8 mouse cellular contexts compared by ENCODE assay signal in genomic region chr1:177442821-177443723, GRCm38 (mm10). TPM values are rescaled to one million over a fixed set of nuclear protein-coding genes. Genes with fewer than 3 reads are reported as not detected.
DNase-seq lines count a peak whose midpoint lies in the region; ATAC-seq and TF ChIP-seq lines count a peak whose summit lies in the region.

No protein-coding gene starts in this region.

- TF ChIP-seq EP300 in liver, embryonic 14.5 days (IDR thresholded peaks at IDR 0.05; ENCODE audit: low read depth), result no peak

- WGBS in bone marrow, adult 2 months, result 5% methylated on average over 61 of the region's 62 CpGs
- WGBS in forebrain, embryonic 12.5 days, result under 1% methylated on average over 36 of the region's 62 CpGs
- WGBS in hindbrain, postnatal 0 days, result under 1% methylated on average over 45 of the region's 62 CpGs
- WGBS in liver, embryonic 14.5 days (ENCODE audit: insufficient replicate concordance), result under 1% methylated on average over 42 of the region's 62 CpGs

- H3K4me3 ChIP-seq in bone marrow, adult 2 months (replicated peaks; ENCODE audit: control insufficient read depth, low read depth, low read length), result peak overlapping the region; percentile 80
- H3K4me3 ChIP-seq in forebrain, embryonic 12.5 days (replicated peaks), result peak overlapping the region; percentile 87
- H3K4me3 ChIP-seq in hindbrain, postnatal 0 days (ENCODE audit: low read length), result peak overlapping the region; percentile 85
- peak overlapping the region; percentile 76 to 81 for H3K4me3 ChIP-seq in liver, embryonic 14.5 days (ENCODE audit: insufficient read depth in 1 of 2, low read depth in 2 of 2, low read length in 2 of 2)

- no peak for ATAC-seq in forebrain, embryonic 12.5 days (ENCODE audit: low FRiP score)
- ATAC-seq in hindbrain, postnatal 0 days, result no peak
- ATAC-seq in liver, embryonic 14.5 days (ENCODE audit: insufficient read depth), result no peak

- TF ChIP-seq CTCF in bone marrow, adult 2 months (IDR thresholded peaks at IDR 0.05; ENCODE audit: control insufficient read depth, insufficient read depth, low read length), result no peak
- TF ChIP-seq CTCF in hindbrain, postnatal 0 days (IDR thresholded peaks at IDR 0.05; ENCODE audit: low read depth), result no peak
- TF ChIP-seq CTCF in liver, embryonic 14.5 days (IDR thresholded peaks at IDR 0.05; ENCODE audit: low read depth), result no peak

- no peaks in the 10 kb centered on the region for H3K9me3 ChIP-seq in forebrain, embryonic 12.5 days
- no peaks in the 10 kb centered on the region for H3K9me3 ChIP-seq in hindbrain, postnatal 0 days (ENCODE audit: low read length)
- H3K9me3 ChIP-seq in liver, embryonic 14.5 days (ENCODE audit: control insufficient read depth, low read length), result no peaks in the 10 kb centered on the region

- peak overlapping the region; percentile 75 for H3K4me2 ChIP-seq in forebrain, embryonic 12.5 days
- peak overlapping the region; percentile 76 for H3K4me2 ChIP-seq in hindbrain, postnatal 0 days (ENCODE audit: low read depth, low read length)
- peak overlapping the region; percentile 64 for H3K4me2 ChIP-seq in liver, embryonic 14.5 days (ENCODE audit: low read depth)

- peak overlapping the region; percentile 85 for H3K27ac ChIP-seq in bone marrow, adult 2 months (ENCODE audit: control insufficient read depth, insufficient read depth, low read depth, low read length, poor library complexity)
- peak overlapping the region; percentile 100 for H3K27ac ChIP-seq in forebrain, embryonic 12.5 days
- peak overlapping the region; percentile 95 for H3K27ac ChIP-seq in hindbrain, postnatal 0 days
- H3K27ac ChIP-seq in liver, embryonic 14.5 days, result no peak overlapping the region

- peak; percentile 48 to 60 for DNase-seq in cerebellum, adult 18-20 months
- DNase-seq in cerebellum, adult 11 months, result no peak
- peak; percentile 34 for DNase-seq in hindbrain, postnatal 0 days (ENCODE audit: low spot score)
- no peak for DNase-seq in liver, embryonic 14.5 days (ENCODE audit: low read depth in 3 of 3, low spot score in 3 of 3)
- DNase-seq in neural tube, embryonic 10.5 days (ENCODE audit: extremely low spot score, low spot score), result peak; percentile 66
- DNase-seq in thymus, postnatal 25 days, result peak; percentile 67

- peak overlapping the region; percentile 98 for H3K9ac ChIP-seq in forebrain, embryonic 12.5 days
- H3K9ac ChIP-seq in hindbrain, postnatal 0 days (replicated peaks; ENCODE audit: low read length), result peak overlapping the region; percentile 81
- H3K9ac ChIP-seq in liver, embryonic 14.5 days (replicated peaks), result peak overlapping the region; percentile 82

- peaks cover 8% of the 10 kb centered on the region for H3K36me3 ChIP-seq in forebrain, embryonic 12.5 days (replicated peaks)
- peaks cover 6% of the 10 kb centered on the region for H3K36me3 ChIP-seq in hindbrain, postnatal 0 days (ENCODE audit: insufficient read depth, low read length)
- peaks cover 6% of the 10 kb centered on the region for H3K36me3 ChIP-seq in liver, embryonic 14.5 days (replicated peaks; ENCODE audit: control insufficient read depth, insufficient read depth, low read depth)

- peaks cover 3% of the 10 kb centered on the region; the same call in 1 of the 2 replicates for H3K4me1 ChIP-seq in bone marrow, adult 2 months (ENCODE audit: control insufficient read depth, insufficient read depth, low read length)
- peaks cover 48% of the 10 kb centered on the region for H3K4me1 ChIP-seq in forebrain, embryonic 12.5 days
- H3K4me1 ChIP-seq in hindbrain, postnatal 0 days (ENCODE audit: insufficient read depth, low read length), result 0 out of 2 replicates have a peak, but pooled peaks cover 4% of the 10 kb centered on the region
- peaks cover 3 to 12% of the 10 kb centered on the region in 2 experiments for H3K4me1 ChIP-seq in liver, embryonic 14.5 days (replicated peaks; ENCODE audit: control insufficient read depth in 2 of 2, insufficient read depth in 2 of 2, low read length in 1 of 2)

- TF ChIP-seq POLR2A in bone marrow, adult 2 months (IDR thresholded peaks at IDR 0.05; ENCODE audit: borderline replicate concordance, control insufficient read depth, low read depth, low read length), result peak; percentile 58

- no peaks in the 10 kb centered on the region for H3K27me3 ChIP-seq in forebrain, embryonic 12.5 days
- no peaks in the 10 kb centered on the region for H3K27me3 ChIP-seq in hindbrain, postnatal 0 days (ENCODE audit: insufficient read depth, low read length)
- no peaks in the 10 kb centered on the region for H3K27me3 ChIP-seq in liver, embryonic 14.5 days (ENCODE audit: control insufficient read depth, insufficient read depth, low read length)

RNA-seq across cellular contexts. Expression of gene Zbtb18, which starts 0.9 kb away (rescaled TPM):
- polyA plus RNA-seq in bone marrow, adult 2 months (2011; ENCODE audit: insufficient read depth, insufficient read length, low replicate concordance, missing spikeins), result 14.3 and 17.9 TPM in 2 replicates
- 21.3 and 21.6 TPM in 2 replicates for polyA plus RNA-seq in forebrain, embryonic 12.5 days (2016; fragmentation: Nextera tagmentation; extraction: Ambion mirVana)
- 112 and 114 TPM in 2 replicates for total RNA-seq in hindbrain, postnatal 0 days (2014; rRNA removed)
- 45.6 and 47.3 TPM in 2 replicates for polyA plus RNA-seq in hindbrain, postnatal 0 days (2015; fragmentation: Nextera tagmentation; extraction: Ambion mirVana)
- polyA plus RNA-seq in liver, embryonic 14.5 days (2012; rRNA removed), result 4.2 and 4.5 TPM in 2 replicates
- 0.55 and 0.85 TPM in 2 replicates for polyA plus RNA-seq in liver, embryonic 14.5 days (2014; fragmentation: Nextera tagmentation; extraction: Ambion mirVana)

Comparison
In these comparisons a context has a peak if more than half of its experiments do, and no peak if none do; other contexts are left out.
1. DNase-seq: peak in cerebellum, adult 18-20 months (2 of 2), hindbrain, postnatal 0 days (single experiment), neural tube, embryonic 10.5 days (single experiment) and thymus, postnatal 25 days (single experiment); none in cerebellum, adult 11 months (single experiment) and liver, embryonic 14.5 days (0 of 3).
2. Peak in every context shown above with its lines, with median percentiles within 50 percentile points of each other: H3K4me3 ChIP-seq, H3K4me2 ChIP-seq and H3K9ac ChIP-seq.